Mouse (Mus musculus) midbrain, embryonic 16.5 days (tissue): ENCODE measurements around the gene Pfn3. TPM values are rescaled to one million over a fixed set of nuclear protein-coding genes. Genes with fewer than 3 reads are reported as not detected.

Experiments used
- ATAC-seq: fragments of 200-750 bp; cut with Nextera tagmentation; 2 replicates; pipeline ENCODE4 v1.8.0; 2017; ENCODE audit warnings: moderate TSS enrichment
- H3K27ac ChIP-seq: fragments of 300-500 bp; sonication (generic); 2 replicates; pipeline ENCODE4 v1.5.1; 2014; ENCODE audit warnings: mild to moderate bottlenecking, low read length, mixed read lengths
- H3K27me3 ChIP-seq: fragments of 300-500 bp; sonication (generic); 2 replicates; pipeline ENCODE4 v1.6.1; 2014; ENCODE audit warnings: low read depth, low read length, mixed read lengths; ENCODE audit not compliant: control insufficient read depth, insufficient read depth
- H3K36me3 ChIP-seq: fragments of 300-500 bp; sonication (generic); 2 replicates; pipeline ENCODE4 v1.6.1; 2014; ENCODE audit warnings: mild to moderate bottlenecking, low read length, moderate library complexity, mixed read lengths; ENCODE audit not compliant: control insufficient read depth, insufficient read depth
- H3K4me1 ChIP-seq: fragments of 300-500 bp; sonication (generic); 2 replicates; pipeline ENCODE4 v1.6.1; 2014; ENCODE audit warnings: mild to moderate bottlenecking, low read length, mixed read lengths; ENCODE audit not compliant: control insufficient read depth, insufficient read depth
- H3K4me2 ChIP-seq: fragments of 300-500 bp; sonication (generic); 2 replicates; pipeline ENCODE4 v1.6.1; 2014; ENCODE audit warnings: mild to moderate bottlenecking, low read length, mixed read lengths
- H3K4me3 ChIP-seq: fragments of 300-500 bp; sonication (generic); 2 replicates; pipeline ENCODE4 v1.5.1; 2014; ENCODE audit warnings: low read depth, mild to moderate bottlenecking, low read length, moderate library complexity, mixed read lengths
- H3K9ac ChIP-seq: fragments of 300-500 bp; sonication (generic); 2 replicates; pipeline ENCODE4 v1.6.1; 2014; ENCODE audit warnings: low read depth, low read length, mixed read lengths
- H3K9me3 ChIP-seq: fragments of 300-500 bp; sonication (generic); replicated peaks from 2 replicates; pipeline ENCODE4 v1.6.1; 2014; ENCODE audit warnings: mild to moderate bottlenecking, low read length, mixed read lengths; ENCODE audit not compliant: control insufficient read depth, poor library complexity, severe bottlenecking
- WGBS: fragments of 180-500 bp; shearing (Covaris S2); extraction: QIAGEN DNeasy Blood & Tissue Kit; methylation state at CpG from one replicate; pipeline ENCODE4 v1.1.7; 2014; 5-methylcytosine and 5-hydroxymethylcytosine counted together
- polyA plus RNA-seq: library from polyadenylated mRNA; unstranded; fragments of >200 nt; fragmentation: Nextera tagmentation; extraction: Ambion mirVana; gene quantifications from 2 replicates; pipeline ENCODE4 v1.2.1, GENCODE M21; 2015

Pfn3 gene
- polyA plus RNA-seq, 1 experiment from 2014 or later = 0.98 TPM

- Histone ChIP-seq H3K4me2 (peak overlapping the region; percentile 50), H3K27me3 (peaks cover 31% of the 10 kb centered on the region), H3K27ac (no peak overlapping the region), H3K4me3 (peak overlapping the region; percentile 7; the same call in 1 of the 2 replicates), H3K9me3 (no peaks in the 10 kb centered on the region), H3K36me3 (no peaks in the 10 kb centered on the region), H3K9ac (peak overlapping the region; percentile 58; the same call in 1 of the 2 replicates), H3K4me1 (peaks cover 7% of the 10 kb centered on the region; the same call in 1 of the 2 replicates)
- ATAC-seq = peak; percentile 54; the same call in 1 of the 2 replicates
- WGBS = 11% methylated on average over 12 of the region's 12 CpGs
Measured at GRCm38 (mm10) chr13:55418004-55418403, 3.0 kb upstream of the Pfn3 start.

DNA sequence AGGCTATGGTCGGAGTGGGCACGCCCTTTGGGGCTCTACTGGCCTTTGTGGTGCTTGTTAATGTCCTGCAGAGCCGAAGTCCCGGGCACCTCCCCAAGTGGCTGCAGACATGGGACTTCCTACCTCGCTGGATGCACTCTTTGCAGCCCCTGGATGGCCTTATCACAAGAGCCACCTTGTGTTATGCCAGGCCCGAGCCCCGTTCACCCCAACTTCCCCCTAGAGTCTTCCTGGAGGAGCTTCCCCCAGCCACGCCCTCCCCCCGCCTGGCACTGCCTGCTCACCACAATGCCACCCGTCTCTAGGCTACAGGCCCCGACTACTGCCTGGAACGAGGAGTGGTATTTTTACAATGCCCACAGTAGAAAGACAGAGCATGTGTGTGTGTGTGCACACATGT, 1.7 kb downstream of the Pfn3 start:
- Histone ChIP-seq H3K4me3 (no peak overlapping the region), H3K27ac (no peak overlapping the region), H3K9ac (no peak overlapping the region), H3K4me2 (no peak overlapping the region), H3K4me1 (peaks cover 4% of the 10 kb centered on the region; the same call in 1 of the 2 replicates), H3K9me3 (no peaks in the 10 kb centered on the region), H3K27me3 (no peaks in the 10 kb centered on the region; the same call in 1 of the 2 replicates), H3K36me3 (no peaks in the 10 kb centered on the region)
- no peak for ATAC-seq
- 87% methylated on average over 12 of the region's 12 CpGs for WGBS

- Histone ChIP-seq H3K9me3 (no peaks in the 10 kb centered on the region), H3K4me2 (no peak overlapping the region), H3K9ac (no peak overlapping the region), H3K4me3 (no peak overlapping the region), H3K36me3 (no peaks in the 10 kb centered on the region), H3K27me3 (no peaks in the 10 kb centered on the region; the same call in 1 of the 2 replicates), H3K27ac (no peak overlapping the region), H3K4me1 (peaks cover under 1% of the 10 kb centered on the region; the same call in 1 of the 2 replicates)
- no peak for ATAC-seq
- WGBS = 84% methylated on average over 13 of the region's 13 CpGs
Measured at GRCm38 (mm10) chr13:55412643-55413307, 2.3 kb downstream of the Pfn3 start.

GRCm38 (mm10) chr13:55411826-55412225, 3.2 kb downstream of the Pfn3 start:
- 68% methylated on average over 7 of the region's 7 CpGs for WGBS

GRCm38 (mm10) chr13:55408546-55409120, 6.4 kb downstream of the Pfn3 start:
- H3K27ac ChIP-seq = no peak overlapping the region
- no peak for ATAC-seq
- WGBS = 87% methylated on average over 19 of the region's 19 CpGs

More at GRCm38 (mm10) chr13:55411826-55412225, 3.2 kb downstream of the Pfn3 start:
- Histone ChIP-seq H3K4me2 (no peak overlapping the region), H3K36me3 (no peaks in the 10 kb centered on the region), H3K27ac (no peak overlapping the region), H3K9ac (no peak overlapping the region), H3K9me3 (no peaks in the 10 kb centered on the region), H3K4me1 (no peaks in the 10 kb centered on the region), H3K4me3 (no peak overlapping the region), H3K27me3 (no peaks in the 10 kb centered on the region; the same call in 1 of the 2 replicates)
- ATAC-seq = no peak

GRCm38 (mm10) chr13:55407341-55407740, 7.7 kb downstream of the Pfn3 start:
- no peak overlapping the region for H3K9ac ChIP-seq
- H3K4me3 ChIP-seq = no peak overlapping the region
- H3K27ac ChIP-seq = no peak overlapping the region
- no peaks in the 10 kb centered on the region for H3K36me3 ChIP-seq
- H3K9me3 ChIP-seq = no peaks in the 10 kb centered on the region
- 87% methylated on average over 4 of the region's 4 CpGs for WGBS
- no peaks in the 10 kb centered on the region for H3K27me3 ChIP-seq
- peaks cover 6% of the 10 kb centered on the region; the same call in 1 of the 2 replicates for H3K4me1 ChIP-seq
- no peak overlapping the region for H3K4me2 ChIP-seq
- ATAC-seq = no peak

More at GRCm38 (mm10) chr13:55408546-55409120, 6.4 kb downstream of the Pfn3 start:
- H3K4me1 ChIP-seq = peaks cover 6% of the 10 kb centered on the region; the same call in 1 of the 2 replicates
- no peak overlapping the region for H3K4me3 ChIP-seq
- no peaks in the 10 kb centered on the region; the same call in 1 of the 2 replicates for H3K27me3 ChIP-seq
- H3K36me3 ChIP-seq = no peaks in the 10 kb centered on the region
- H3K9me3 ChIP-seq = no peaks in the 10 kb centered on the region
- no peak overlapping the region for H3K9ac ChIP-seq
- H3K4me2 ChIP-seq = no peak overlapping the region

- peak; percentile 53 for ATAC-seq
- Histone ChIP-seq H3K4me1 (peaks cover 6% of the 10 kb centered on the region; the same call in 1 of the 2 replicates), H3K4me3 (no peak overlapping the region), H3K4me2 (peak overlapping the region; percentile 31), H3K27ac (peak overlapping the region; percentile 78), H3K9me3 (no peaks in the 10 kb centered on the region), H3K36me3 (no peaks in the 10 kb centered on the region), H3K9ac (peak overlapping the region; percentile 49), H3K27me3 (no peaks in the 10 kb centered on the region)
- 46% methylated on average over 13 of the region's 13 CpGs for WGBS
Measured at GRCm38 (mm10) chr13:55405783-55406390, 9.1 kb downstream of the Pfn3 start.

GRCm38 (mm10) chr13:55404853-55405782, 9.9 kb downstream of the Pfn3 start:
- H3K36me3 ChIP-seq = no peaks in the 10 kb centered on the region
- no peak overlapping the region for H3K4me3 ChIP-seq
- H3K9ac ChIP-seq = peak overlapping the region; percentile 49
- H3K27ac ChIP-seq = peak overlapping the region; percentile 78
- no peaks in the 10 kb centered on the region for H3K9me3 ChIP-seq
- H3K27me3 ChIP-seq = no peaks in the 10 kb centered on the region
- WGBS = 10% methylated on average over 11 of the region's 11 CpGs
- H3K4me2 ChIP-seq = peak overlapping the region; percentile 31
- peak; percentile 94 for ATAC-seq
- peaks cover 6% of the 10 kb centered on the region; the same call in 1 of the 2 replicates for H3K4me1 ChIP-seq
